Mouse (Mus musculus) embryonic facial prominence, embryonic 11.5 days (tissue): Measurements from ENCODE around the gene Ofcc1. TPM values are rescaled to one million over a fixed set of nuclear protein-coding genes. Genes with fewer than 3 reads are reported as not detected.

ENCODE experiments used
- ATAC-seq: fragments of 200-750 bp; cut with Nextera tagmentation; replicated peaks from 2 replicates; pipeline ENCODE4 v1.8.0; 2017; ENCODE audit warnings: low read depth; ENCODE audit not compliant: insufficient number of reproducible peaks, low FRiP score, low TSS enrichment
- DNase-seq: peaks from one replicate; pipeline ENCODE4 v3.0.0-alpha.2; 2015; ENCODE audit warnings: low spot score
- H3K27ac ChIP-seq: fragments of 300-500 bp; sonication (generic); replicated peaks from 2 replicates; pipeline ENCODE4 v1.5.1; 2014; ENCODE audit warnings: mild to moderate bottlenecking, low read depth, low read length, control low read depth
- H3K27me3 ChIP-seq: fragments of 300-500 bp; sonication (generic); 2 replicates; pipeline ENCODE4 v1.6.1; 2014; ENCODE audit warnings: mild to moderate bottlenecking, low read length, moderate library complexity, mixed read lengths; ENCODE audit not compliant: control insufficient read depth, insufficient read depth
- H3K36me3 ChIP-seq: fragments of 300-500 bp; sonication (generic); replicated peaks from 2 replicates; pipeline ENCODE4 v1.6.1; 2014; ENCODE audit warnings: low read depth, mild to moderate bottlenecking, low read length, moderate library complexity, mixed read lengths; ENCODE audit not compliant: control insufficient read depth, insufficient read depth
- H3K4me1 ChIP-seq: fragments of 300-500 bp; sonication (generic); 2 replicates; pipeline ENCODE4 v1.6.1; 2014; ENCODE audit warnings: low read length, mixed read lengths; ENCODE audit not compliant: control insufficient read depth, insufficient read depth
- H3K4me2 ChIP-seq: fragments of 300-500 bp; sonication (generic); 2 replicates; pipeline ENCODE4 v1.6.1; 2014; ENCODE audit warnings: low read depth, mild to moderate bottlenecking, control low read depth, low read length, moderate library complexity
- H3K4me3 ChIP-seq: fragments of 300-500 bp; sonication (generic); 2 replicates; pipeline ENCODE4 v1.5.1; 2014; ENCODE audit warnings: low read depth, low read length, control low read depth
- H3K9ac ChIP-seq: fragments of 300-500 bp; sonication (generic); replicated peaks from 2 replicates; pipeline ENCODE4 v1.6.1; 2014; ENCODE audit warnings: mild to moderate bottlenecking, control low read depth, low read length
- H3K9me3 ChIP-seq: fragments of 300-500 bp; sonication (generic); replicated peaks from 2 replicates; pipeline ENCODE4 v1.6.1; 2016; ENCODE audit warnings: mild to moderate bottlenecking, low read length, inconsistent platforms, mixed read lengths; ENCODE audit not compliant: control insufficient read depth
- WGBS: fragments of 180-500 bp; shearing (Covaris S2); extraction: QIAGEN DNeasy Blood & Tissue Kit; methylation state at CpG from one replicate; pipeline ENCODE4 v1.1.7; 2014; 5-methylcytosine and 5-hydroxymethylcytosine counted together
- polyA plus RNA-seq: library from polyadenylated mRNA; unstranded; fragments of >200 nt; fragmentation: Nextera tagmentation; extraction: Ambion mirVana; gene quantifications from 2 replicates; pipeline ENCODE4 v1.2.1, GENCODE M21; 2014

Ofcc1 gene
- polyA plus RNA-seq, 1 experiment from 2014 or later, result 0.08 TPM

- Histone ChIP-seq H3K9ac (no peak overlapping the region), H3K27ac (no peak overlapping the region), H3K36me3 (no peaks in the 10 kb centered on the region), H3K4me3 (no peak overlapping the region), H3K4me1 (no peaks in the 10 kb centered on the region), H3K27me3 (no peaks in the 10 kb centered on the region), H3K4me2 (no peak overlapping the region), H3K9me3 (no peaks in the 10 kb centered on the region)
- DNase-seq, result peak; percentile 57
- 50% methylated on average over 8 of the region's 8 CpGs for WGBS
- no peak for ATAC-seq
These were observed 392.8 kb downstream of the Ofcc1 start for GRCm38 (mm10) chr13:39968349-39969016.

GRCm38 (mm10) chr13:39957226-39957625, 404.0 kb downstream of the Ofcc1 start:
- DNase-seq (peak; percentile 30), ATAC-seq (no peak)
- no peaks in the 10 kb centered on the region for H3K9me3 ChIP-seq
- no peak overlapping the region for H3K4me3 ChIP-seq
- H3K4me1 ChIP-seq, result no peaks in the 10 kb centered on the region
- no peak overlapping the region for H3K27ac ChIP-seq
- no peak overlapping the region for H3K9ac ChIP-seq
- H3K36me3 ChIP-seq, result no peaks in the 10 kb centered on the region
- no peaks in the 10 kb centered on the region for H3K27me3 ChIP-seq
- H3K4me2 ChIP-seq, result no peak overlapping the region
- WGBS, result 69% methylated on average over 3 of the region's 3 CpGs

DNA sequence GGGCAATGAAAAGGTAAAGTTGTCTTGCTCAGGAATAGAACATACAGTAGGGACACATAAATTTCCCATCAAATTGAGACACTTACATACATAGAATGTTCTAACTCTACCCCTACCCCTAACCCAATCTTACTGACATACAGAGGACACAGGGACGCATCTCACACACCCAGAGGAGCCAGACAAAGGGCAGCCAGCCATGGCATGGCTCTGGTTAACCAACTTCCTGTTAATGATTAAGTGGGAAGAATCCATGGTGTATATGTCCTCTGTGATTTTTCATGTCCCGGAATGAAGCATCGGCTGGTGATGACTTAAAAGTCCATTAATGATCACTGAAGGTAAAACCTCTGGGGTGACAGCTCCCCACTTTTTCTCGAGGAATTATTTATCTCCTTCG, 405.2 kb downstream of the Ofcc1 start:
- H3K9me3 ChIP-seq, result no peaks in the 10 kb centered on the region
- no peak overlapping the region for H3K9ac ChIP-seq
- no peaks in the 10 kb centered on the region for H3K27me3 ChIP-seq
- no peaks in the 10 kb centered on the region for H3K36me3 ChIP-seq
- no peak overlapping the region for H3K4me2 ChIP-seq
- H3K4me3 ChIP-seq, result no peak overlapping the region
- no peak for DNase-seq
- 84% methylated on average over 5 of the region's 5 CpGs for WGBS
- no peak overlapping the region for H3K27ac ChIP-seq
- no peaks in the 10 kb centered on the region; the same call in 1 of the 2 replicates for H3K4me1 ChIP-seq
- no peak for ATAC-seq
